Mouse (Mus musculus) gastrocnemius, adult 18-20 months (tissue): ENCODE measurements at regions not wholly inside any gene's neighbourhood (a gene's known extent, or its start where the extent isn't known, plus 50 kb on each side); places are given as distances from the start of the nearest gene placed in this dataset.

Source experiments
- DNase-seq: peaks from one replicate; pipeline ENCODE4 v3.0.0; 2021; ENCODE audit warnings: low spot score

DNA sequence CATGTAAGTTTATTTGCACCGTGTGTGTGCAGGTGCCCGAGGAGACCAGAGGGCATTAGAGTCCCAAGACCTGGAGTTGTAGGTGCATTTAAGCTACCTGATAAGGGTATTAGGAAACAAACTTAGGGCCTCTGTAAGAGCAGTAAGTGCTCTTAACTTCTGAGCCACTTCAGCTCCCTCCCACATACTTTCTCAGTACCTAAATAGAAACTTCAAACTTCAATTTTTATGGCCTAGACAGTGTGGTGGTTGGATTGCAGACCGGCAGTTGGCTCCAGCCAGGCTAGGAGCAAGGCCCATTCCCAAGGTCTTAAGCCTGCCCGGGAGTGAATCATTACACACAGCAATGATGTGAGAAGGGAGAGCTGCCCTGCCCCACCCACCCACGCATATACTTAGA is 208.8 kb upstream of the Plpp4 start:
- no peak for DNase-seq

- no peak for DNase-seq
These were observed 207.1 kb upstream of the Plpp4 start for GRCm38 (mm10) chr7:129049726-129050125.

DNA sequence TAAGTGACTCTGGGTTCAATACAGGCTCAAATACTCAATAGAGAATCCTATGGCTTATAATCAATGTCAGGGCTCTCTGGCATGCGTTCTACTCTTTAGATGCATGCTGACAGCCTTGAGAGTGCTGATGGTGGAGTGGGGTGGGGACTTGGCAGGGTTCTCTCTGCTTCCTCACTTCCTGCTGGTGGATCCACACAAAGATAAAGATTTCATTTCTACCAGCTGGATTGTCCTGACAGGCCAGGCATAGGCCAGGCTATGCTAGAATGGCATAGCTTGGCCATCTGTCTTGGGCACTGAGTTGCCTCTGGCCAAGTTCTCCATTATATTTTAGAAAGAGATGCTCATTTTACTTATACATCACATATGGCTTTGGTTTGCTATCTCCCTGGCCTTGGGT is 206.2 kb upstream of the Plpp4 start:
- DNase-seq = no peak

- no peak for DNase-seq
These were observed 189.9 kb upstream of the Plpp4 start for GRCm38 (mm10) chr7:129066891-129067290.

- no peak for DNase-seq
These were observed 188.7 kb upstream of the Plpp4 start for GRCm38 (mm10) chr7:129068137-129068536.

- DNase-seq = no peak
These were observed 177.0 kb upstream of the Plpp4 start for GRCm38 (mm10) chr7:129079786-129080185.

DNA sequence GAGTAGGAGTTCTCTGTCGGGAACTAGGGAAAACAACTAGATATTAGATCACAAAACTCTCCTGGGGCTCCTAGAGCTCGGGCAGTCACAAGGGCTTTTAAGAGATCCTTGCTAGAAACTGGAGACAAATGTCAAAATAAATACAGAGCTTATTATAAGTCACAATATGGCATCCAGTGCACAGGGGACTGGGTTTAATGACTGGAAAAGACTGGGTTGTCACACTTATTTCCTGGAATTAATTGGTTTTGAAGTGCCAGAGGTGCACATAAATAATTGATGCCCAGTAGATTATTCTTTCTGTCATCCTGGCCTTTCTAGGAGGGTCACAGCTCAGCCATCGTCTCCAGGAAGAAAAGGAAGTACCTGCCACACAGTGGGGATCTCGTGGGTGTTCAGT is 165.4 kb upstream of the Plpp4 start:
- DNase-seq = no peak

DNA sequence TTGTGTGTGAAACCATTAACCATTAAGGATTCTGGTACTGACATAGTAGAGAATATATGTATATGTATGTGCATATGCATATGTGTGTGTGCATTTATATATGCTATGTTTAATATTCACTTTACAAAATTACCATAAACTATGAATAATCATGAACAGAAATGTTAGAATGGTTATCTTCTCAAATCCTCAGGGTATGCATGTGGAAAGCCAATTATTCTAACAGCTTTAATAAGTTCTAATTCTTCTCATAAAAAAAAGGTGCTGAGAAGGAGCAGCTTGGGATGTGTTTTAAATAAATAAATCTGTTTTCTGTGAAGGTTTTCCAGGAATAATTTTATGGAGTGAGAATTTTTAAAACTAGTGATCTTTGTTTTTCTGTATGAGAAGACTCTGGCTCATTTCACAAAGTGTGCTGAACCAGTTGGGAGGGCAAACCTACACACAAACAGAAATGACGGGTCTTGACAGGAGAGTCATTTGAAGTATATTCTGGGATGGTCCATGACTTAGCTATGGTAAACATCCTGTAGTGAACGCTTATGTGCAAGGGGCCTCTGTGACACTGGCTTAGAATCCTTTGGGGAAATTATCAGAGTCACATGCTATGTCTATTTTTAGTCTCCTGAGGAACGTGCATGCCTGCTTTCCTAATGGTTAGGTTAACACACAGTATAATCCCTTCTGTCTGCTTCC is 160.3 kb upstream of the Plpp4 start:
- no peak for DNase-seq

- no peak for DNase-seq
These were observed 154.4 kb upstream of the Plpp4 start for GRCm38 (mm10) chr7:129102437-129102836.

- DNase-seq = no peak
These were observed 122.7 kb upstream of the Plpp4 start for GRCm38 (mm10) chr7:129134176-129134575.

GRCm38 (mm10) chr7:129134661-129135215 is 122.1 kb upstream of the Plpp4 start:
- no peak for DNase-seq

DNA sequence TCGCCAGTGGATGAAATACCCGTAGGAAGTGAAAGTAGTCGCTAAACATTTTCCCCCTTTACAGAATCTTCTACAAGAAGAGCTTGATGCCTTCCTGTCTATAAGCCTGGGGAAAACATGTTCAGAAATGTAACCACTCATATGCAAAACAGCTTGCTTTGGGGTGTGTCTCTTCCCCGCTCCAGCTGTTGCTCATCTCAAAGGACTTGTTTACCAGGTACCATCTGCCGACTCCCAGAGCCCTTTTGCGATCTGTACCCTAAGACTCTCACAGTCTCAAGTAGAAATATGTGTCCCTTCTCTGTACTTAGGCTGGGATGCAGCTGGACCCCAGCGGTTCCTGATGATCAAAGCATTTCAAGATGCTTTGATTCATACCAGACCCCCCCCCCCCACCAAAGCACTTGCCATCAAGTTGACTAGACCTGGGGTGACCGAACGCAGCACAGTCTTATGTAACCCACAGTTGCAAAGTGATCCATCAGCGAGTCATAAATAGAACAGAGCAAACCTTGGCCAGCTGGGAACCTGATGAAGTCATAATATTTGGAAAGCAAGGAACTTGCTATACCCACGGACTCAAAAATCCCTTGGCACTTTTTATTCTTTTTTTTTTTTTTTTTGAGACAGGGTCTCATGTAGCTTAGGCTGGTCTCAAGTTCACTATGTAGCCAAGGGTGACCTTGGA is 119.4 kb upstream of the Plpp4 start:
- peak; percentile 1 for DNase-seq

DNA sequence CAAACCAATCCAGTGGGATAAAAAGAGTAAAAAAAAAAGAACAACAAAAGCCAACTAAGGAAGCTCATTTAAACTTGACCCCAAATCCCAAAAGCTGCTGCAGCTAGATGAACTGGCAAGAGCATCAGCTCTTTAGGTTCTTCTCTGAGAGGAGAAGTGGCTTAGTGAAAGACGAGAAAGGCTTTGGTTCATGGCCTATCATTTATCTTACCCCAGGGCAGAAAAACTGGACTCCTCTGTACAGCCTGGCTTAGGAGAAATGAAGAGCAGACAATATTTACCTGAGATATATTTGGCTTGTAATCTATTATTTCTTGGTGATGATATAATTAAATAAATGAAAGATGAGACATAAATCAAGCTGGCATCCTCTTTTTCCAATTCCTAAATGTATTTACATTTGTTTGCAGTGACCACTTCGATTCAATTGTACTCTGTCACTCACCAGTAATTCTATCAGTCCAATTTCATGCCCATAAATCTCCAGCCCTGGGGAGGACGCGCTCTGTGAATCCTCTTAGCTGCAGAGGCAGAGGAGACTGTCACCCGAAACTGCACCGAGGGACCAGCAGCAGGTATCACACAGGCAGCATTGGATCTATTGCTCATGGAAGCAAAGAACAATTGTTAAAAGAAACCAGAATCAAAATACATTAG is 114.8 kb upstream of the Plpp4 start:
- no peak for DNase-seq

GRCm38 (mm10) chr7:129142599-129142949 is 114.3 kb upstream of the Plpp4 start:
- no peak for DNase-seq

GRCm38 (mm10) chr7:129155577-129155976 is 101.3 kb upstream of the Plpp4 start:
- DNase-seq = no peak

- no peak for DNase-seq
These were observed 86.9 kb upstream of the Plpp4 start for GRCm38 (mm10) chr7:129169971-129170370.

GRCm38 (mm10) chr7:129190933-129191332 is 65.9 kb upstream of the Plpp4 start:
- DNase-seq = no peak

GRCm38 (mm10) chr7:129207029-129207428 is 49.8 kb upstream of the Plpp4 start:
- no peak for DNase-seq
